Mouse (Mus musculus) gastrocnemius, postnatal 4 days (tissue): Measurements from ENCODE around the gene Hamp2. TPM values are rescaled to one million over a fixed set of nuclear protein-coding genes. Genes with fewer than 3 reads are reported as not detected.
"Not testable (repeated sequence)": the region's sequence is repeated elsewhere in the genome, so short reads cannot be mapped to it uniquely, and the experiment has no call there.

Source experiments
- DNase-seq, 2 experiments: peaks; one replicate each; pipeline ENCODE4 v3.0.0; 2021 to 2022; ENCODE audit warnings: low spot score in 2 of 2, mixed read lengths in 2 of 2
- total RNA-seq, 2 experiments: library from RNA; stranded (reverse); gene quantifications; 2 replicates each; pipeline ENCODE4 v1.2.3; 2021

Hamp2 gene
- total RNA-seq, 2 experiments from 2014 or later, result not detected

DNA sequence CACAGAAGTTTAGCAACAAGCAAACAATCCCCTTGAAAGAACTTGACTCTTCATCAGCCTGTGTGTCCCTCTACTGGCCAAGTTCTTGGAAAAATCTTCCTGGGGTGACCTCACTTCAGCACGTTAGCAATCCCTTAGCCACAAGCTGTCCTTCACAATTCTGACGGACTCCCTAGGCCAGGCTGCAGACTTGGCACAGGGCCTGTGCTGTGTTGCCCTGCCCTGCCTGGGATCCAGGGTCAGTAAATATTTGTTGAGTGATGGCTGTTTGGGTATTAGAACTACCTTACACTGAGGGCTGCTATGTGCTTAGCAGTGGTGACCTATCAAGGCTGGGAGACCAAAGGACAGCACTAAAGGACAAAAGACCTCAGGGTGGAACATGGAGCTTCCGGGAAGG, 29.6 kb upstream of the Hamp2 start:
- peak in 1 of 2 experiments; percentile 15 for DNase-seq

- no peak for DNase-seq
Observed at GRCm38 (mm10) chr7:30953459-30953858, 29.0 kb upstream of the Hamp2 start.

DNA sequence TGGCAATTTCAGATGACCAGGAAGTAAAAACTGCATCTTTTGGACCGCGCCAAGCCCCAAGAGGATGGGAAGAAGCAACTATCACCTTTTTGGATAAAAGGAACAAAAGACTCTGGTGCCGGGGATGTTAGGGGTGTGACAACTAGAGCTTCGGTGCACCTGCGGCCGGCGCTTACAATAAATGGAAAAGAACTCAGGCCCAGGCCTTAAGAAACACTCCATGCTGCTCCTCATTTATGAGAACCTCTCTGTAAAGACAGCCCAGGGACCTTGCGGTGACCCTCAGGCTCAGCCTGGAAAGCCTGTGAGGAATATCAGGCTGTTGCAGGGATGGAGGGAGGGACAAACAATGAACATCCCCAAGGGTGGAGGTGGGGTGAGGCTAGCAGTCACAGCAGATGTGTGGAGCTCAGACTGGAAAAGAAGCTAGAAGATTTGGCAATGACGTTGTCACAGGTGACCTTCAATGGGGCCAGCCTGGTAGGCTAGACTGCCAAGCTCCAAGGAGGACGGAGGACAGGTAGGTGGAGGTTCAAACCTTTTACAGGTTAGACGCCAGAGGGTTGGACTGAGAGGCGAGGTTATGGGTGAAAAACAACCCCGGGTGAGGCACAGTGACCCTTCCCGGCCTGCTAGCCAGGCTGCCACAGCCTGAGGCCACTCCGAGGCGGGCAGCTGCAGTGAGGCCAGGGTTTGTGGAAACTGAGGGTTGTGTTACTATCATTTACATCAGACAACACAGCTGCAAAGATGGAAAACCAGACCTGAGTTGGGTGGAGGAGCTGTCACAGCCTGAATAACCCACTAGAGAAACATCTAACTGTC, 28.2 kb upstream of the Hamp2 start:
- DNase-seq, result peak in 1 of 2 experiments; percentile 14

- DNase-seq, result not testable (repeated sequence)
Observed at GRCm38 (mm10) chr7:30949902-30950301, 25.4 kb upstream of the Hamp2 start.

DNA sequence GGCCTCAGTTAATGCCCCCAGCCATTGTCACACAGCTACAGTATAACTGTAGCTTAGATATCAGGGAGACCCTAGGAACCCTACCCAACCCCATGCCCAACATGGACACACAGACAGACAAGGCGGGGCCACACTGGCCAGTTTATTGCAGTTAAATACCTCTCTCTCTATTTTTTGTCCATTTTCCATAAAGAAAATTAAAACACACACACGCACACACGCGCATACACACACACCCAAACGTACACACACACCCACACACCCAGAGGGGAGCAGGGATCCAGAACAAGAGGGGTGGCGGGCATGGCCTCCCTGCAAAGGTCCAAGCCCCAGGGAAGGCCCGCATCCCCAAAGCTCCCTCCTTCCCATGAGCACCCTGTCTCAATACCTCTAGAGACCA, 21.4 kb upstream of the Hamp2 start:
- DNase-seq, result no peak

- DNase-seq, result not testable (repeated sequence)
Observed at GRCm38 (mm10) chr7:30945466-30945865, 21.0 kb upstream of the Hamp2 start.

GRCm38 (mm10) chr7:30944706-30945105, 20.2 kb upstream of the Hamp2 start:
- not testable (repeated sequence) for DNase-seq

DNA sequence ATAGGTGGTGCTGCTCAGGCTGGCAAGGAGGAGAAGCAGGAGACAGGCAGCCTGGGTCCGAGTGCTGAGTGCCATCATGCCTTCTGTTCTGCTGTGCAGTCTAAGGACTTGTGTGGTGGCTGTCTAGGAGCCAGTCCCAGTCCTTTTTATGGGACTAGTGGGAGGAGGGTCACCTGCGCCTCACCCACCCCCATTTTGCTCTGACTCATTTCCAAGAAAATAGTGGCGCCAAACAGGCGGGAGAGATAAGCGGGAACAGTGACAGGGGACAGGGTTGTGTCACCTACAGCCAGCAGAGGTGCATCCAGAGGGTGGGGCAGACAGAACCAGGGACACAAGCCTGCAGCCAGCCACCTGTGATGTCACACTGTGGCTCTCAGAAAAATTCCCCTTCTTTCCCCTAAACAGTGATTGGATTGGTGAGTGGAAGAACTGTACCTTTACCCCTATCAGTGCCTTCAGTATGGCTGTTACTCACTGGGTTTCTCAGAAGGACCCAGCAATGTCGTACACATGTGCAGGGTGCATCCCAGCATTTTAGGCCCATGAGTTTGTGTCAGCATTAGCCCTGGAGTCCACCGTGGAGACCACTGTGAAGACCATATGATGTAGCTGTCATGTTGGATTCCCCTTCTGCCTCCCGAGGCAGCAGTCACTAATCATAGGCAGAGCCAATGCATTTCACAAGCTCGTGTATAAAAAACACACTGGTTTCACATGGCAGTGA, 19.6 kb upstream of the Hamp2 start, which contains the start of gene Hamp:
Gene Hamp (minus strand): TSS at position 124 of the 727 bp plus-strand sequence.
- no peak for DNase-seq

DNA sequence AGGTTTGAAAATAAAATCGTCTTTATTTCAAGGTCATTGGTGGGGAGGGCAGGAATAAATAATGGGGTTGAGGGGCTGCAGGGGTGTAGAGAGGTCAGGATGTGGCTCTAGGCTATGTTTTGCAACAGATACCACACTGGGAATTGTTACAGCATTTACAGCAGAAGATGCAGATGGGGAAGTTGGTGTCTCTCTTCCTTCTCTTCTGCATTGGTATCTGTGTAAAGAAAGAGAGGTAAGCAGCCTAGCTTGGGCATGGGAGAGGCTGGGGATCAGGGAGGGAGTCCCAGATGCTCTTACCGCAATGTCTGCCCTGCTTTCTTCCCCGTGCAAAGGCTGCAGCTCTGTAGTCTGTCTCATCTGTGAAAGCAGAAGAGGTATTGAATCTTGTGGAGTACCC, 17.9 kb upstream of the Hamp2 start:
- DNase-seq, result not testable (repeated sequence)

DNA sequence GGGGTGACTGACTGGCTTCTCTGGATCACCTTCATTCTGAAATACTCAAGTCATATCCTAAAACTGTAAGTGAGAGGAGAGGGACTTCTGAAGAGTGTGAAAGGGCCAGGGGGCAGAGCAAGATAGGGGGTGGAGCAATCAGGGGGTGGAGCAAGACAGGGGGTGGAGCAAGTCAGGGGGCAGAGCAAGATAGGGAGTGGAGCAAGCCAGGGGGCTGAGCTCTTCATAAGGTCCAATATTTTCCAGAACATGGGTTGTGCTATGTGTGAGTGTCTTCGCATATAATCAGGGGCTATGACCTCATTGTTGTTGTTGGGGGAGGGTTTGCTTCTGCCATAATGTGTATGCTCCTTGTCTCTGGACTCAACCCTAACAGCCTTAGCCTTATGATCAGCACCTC, 15.6 kb upstream of the Hamp2 start:
- not testable (repeated sequence) for DNase-seq

DNA sequence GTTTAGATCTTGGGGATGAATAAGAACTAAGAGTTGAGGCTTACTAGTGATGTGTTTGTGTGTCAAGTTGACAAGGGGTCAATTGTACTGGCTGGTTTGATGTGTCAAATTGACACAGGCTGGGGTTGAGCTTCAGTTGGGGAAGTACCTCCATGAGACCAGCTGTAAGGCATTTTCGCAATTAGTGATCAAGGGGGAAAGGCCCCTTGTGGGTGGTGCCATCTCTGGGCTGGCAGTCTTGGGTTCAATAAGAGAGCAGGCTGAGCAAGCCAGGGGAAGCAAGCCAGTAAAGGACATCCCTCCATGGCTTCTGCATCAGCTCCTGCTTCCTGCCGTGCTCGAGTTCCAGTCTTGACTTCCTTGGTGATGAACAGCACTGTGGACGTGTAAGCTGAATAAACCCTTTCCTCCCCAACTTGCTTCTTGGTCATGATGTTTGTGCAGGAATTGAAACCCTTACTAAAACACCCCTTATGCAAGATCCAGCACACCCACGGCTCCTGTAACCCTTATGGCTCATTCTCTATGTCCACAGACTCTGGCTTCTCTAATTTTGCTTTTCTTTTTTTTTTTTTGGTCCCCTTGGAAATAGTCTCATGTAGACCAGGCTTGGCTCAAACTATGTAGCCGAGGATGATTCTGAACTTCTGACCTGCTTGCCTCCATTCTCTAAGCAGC, 11.1 kb upstream of the Hamp2 start:
- DNase-seq, result not testable (repeated sequence)

- no peak for DNase-seq
Observed at GRCm38 (mm10) chr7:30924071-30924470, 410 bp downstream of the Hamp2 start.

- not testable (repeated sequence) for DNase-seq
Observed at GRCm38 (mm10) chr7:30922490-30922889, 2.0 kb downstream of the Hamp2 start.

DNA sequence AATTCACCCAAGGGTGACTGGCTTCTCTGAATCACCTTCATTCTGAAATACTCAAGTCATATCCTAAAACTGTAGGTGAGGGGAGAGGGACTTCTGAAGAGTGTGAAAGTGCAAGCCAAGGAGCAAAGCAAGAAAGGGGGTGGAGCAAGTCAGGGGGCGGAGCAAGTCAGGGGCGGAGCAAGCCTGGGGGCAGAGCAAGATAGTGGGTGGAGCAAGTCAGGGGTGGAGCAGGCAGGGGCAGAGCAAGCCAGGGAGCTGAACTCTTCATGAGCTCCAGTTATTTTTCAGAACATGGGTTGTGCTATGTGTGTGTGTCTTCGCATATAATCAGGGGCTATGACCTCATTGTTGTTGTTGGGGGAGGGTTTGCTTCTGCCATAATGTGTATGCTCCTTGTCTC, 4.3 kb downstream of the Hamp2 start:
- no peak for DNase-seq

GRCm38 (mm10) chr7:30917219-30917618, 7.3 kb downstream of the Hamp2 start:
- DNase-seq, result no peak

- no peak for DNase-seq
Observed at GRCm38 (mm10) chr7:30916713-30917112, 7.8 kb downstream of the Hamp2 start.

GRCm38 (mm10) chr7:30914732-30915131, 9.7 kb downstream of the Hamp2 start, which contains the start of gene Mag:
Gene Mag (minus strand): TSS chr7:30914873.
- DNase-seq, result no peak

- DNase-seq, result no peak
Observed at GRCm38 (mm10) chr7:30909773-30910172, 14.7 kb downstream of the Hamp2 start.

DNA sequence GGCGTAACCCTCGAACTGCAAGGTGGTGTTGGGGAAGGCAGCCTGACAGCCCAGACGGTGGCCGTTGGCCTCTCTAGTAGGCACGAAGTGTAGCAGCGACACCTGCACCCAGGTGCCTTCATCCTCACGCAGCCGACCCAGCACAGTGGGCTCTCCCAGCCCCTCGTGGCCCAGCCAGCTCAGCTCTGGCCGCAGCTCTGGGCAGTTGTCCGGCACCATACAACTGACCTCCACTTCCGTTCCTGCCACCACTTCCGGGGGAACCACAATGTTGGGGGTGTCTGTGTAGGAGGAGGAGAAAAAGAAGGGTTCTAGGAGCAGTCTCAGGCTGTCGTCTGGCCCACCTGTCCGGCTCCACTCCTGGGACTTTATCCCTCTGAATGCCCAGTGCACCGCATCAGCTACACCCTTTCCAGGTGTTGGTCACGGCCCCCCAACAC, 15.5 kb downstream of the Hamp2 start:
- no peak for DNase-seq

DNA sequence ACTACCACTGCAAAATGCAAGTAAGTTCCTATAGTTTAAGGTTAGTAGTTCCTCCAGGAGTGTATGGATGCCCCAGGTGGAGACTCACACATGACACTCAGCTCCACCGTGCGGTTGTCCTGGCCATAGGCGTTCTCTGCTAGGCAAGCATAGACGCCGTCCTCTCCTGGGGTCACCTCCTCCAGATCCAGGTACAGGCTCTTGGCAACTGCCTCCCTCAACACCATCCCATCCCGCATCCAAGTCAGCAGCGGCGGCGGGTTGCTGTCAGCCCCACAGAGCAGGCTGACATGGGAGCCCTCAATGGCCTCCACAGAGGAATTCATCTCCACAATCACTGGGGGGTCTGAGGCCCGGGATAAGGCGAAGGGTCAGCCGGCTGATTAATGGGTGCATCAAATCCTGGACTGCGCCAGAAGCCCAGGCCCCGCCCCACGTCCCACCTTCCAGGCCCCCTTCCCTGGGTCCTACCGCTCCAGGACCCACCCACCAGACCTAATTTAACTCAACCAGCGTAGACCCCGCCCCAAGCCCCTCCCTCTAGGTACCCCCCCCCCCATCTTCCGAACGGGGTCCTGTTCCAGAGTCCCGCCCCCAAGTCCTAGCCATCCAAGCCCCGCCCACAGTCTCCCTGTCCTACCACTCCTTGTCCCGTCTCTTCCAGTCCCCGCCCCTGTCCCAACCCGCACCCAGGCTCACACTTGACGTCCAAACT, 16.0 kb downstream of the Hamp2 start:
- no peak for DNase-seq

DNA sequence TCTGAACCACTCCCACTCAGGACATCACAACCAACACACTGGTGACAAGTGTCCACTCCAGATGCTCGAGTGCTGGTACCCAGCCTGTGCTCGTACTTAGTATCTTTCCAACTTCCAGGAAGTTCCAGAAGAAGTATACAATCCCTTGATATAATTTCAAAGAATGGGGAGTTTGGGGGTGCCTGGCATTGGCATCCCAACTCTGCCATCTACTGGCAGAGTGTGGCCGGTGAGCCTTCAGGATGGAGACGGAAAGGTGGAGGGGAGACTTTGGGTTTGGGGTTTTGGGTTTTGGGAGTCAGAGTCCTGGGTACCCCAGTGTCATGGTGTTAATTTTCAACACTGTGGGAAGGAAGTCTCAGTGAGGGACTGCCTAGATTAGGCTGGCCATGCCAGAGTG, 20.4 kb downstream of the Hamp2 start:
- DNase-seq, result no peak
